9 mouse cellular contexts compared by ENCODE assay signal in the genomic region with DNA sequence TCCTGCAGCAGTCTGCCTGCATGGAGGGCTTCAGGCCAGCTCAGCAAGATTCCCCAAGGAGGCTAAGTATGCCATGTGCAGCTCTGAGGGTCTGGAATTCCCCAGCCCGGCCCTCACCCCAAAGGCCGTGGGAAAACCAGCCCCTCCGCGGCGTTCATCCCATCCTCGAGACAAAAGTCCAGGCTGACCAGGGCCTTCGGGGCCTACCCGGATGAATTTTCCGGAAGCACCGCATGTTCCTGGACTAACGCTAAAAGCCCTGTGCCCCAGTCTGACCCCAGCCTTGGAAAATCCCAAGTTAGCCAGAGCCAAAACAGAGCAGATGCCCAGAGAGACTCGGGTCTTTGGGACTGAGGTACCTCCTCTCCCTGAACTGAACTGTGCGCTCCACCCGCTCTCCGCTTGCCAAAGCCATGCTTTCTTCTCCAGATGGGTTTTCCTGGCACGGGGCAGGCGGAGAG. TPM values are rescaled to one million over a fixed set of nuclear protein-coding genes. Genes with fewer than 3 reads are reported as not detected.
DNase-seq lines count a peak whose midpoint lies in the region.
"Had no signal": no experiment of that assay in that cellular context is flagged by ENCODE, and none has a peak within 500 bp of the region (broad histone marks: within the 10 kb centered on the region; RNA-seq: fewer than 3 reads in every experiment).

No protein-coding gene starts in this region.

- peak; percentile 44 to 66 for DNase-seq in layer of hippocampus, postnatal 14 days (ENCODE audit: low spot score in 2 of 2)
- no peak for DNase-seq in layer of hippocampus, postnatal 25 days (ENCODE audit: extremely low spot score in 1 of 2, low spot score in 1 of 2)
- DNase-seq in cerebellum, adult 8-10 months, result peak; percentile 58
- DNase-seq in fibroblast of lung, adult 2 months (ENCODE audit: low read depth), result peak; percentile 39
- peak; percentile 31 to 65 for DNase-seq in kidney, postnatal 25 days
- DNase-seq in thymus, postnatal 14 days, result no peak
- no peak for DNase-seq in left cerebral cortex, adult 11 months (ENCODE audit: low spot score)
- no peak for DNase-seq in urinary bladder, postnatal 25 days (ENCODE audit: low spot score)

RNA-seq across cellular contexts. Expression of gene Rasa3, which starts 7.4 kb away (rescaled TPM):
- total RNA-seq in layer of hippocampus, postnatal 14 days (2021), result 10 to 100 TPM; 65.5 to 65.6 TPM
- 10 to 100 TPM; 58.5 to 66.2 TPM for total RNA-seq in layer of hippocampus, postnatal 25 days (2021)

RNA-seq across cellular contexts. Expression of gene Cfap97d2, which starts 35.6 kb away (rescaled TPM):
- 1 to 10 TPM; 2.7 to 2.8 TPM for total RNA-seq in layer of hippocampus, postnatal 14 days (2021)
- 1 to 10 TPM; 1.4 to 1.7 TPM for total RNA-seq in layer of hippocampus, postnatal 25 days (2021)
- total RNA-seq: heart, postnatal 14 days had no signal

Comparison
In these comparisons a context has a peak if more than half of its experiments do, and no peak if none do; other contexts are left out.
1. DNase-seq: peak in layer of hippocampus, postnatal 14 days (2 of 2), cerebellum, adult 8-10 months (single experiment), fibroblast of lung, adult 2 months (single experiment) and kidney, postnatal 25 days (2 of 2); none in layer of hippocampus, postnatal 25 days (0 of 2), thymus, postnatal 14 days (single experiment), left cerebral cortex, adult 11 months (single experiment) and urinary bladder, postnatal 25 days (single experiment).